Mouse (Mus musculus): ENCODE data around the gene Maml2. TPM values are rescaled to one million over a fixed set of nuclear protein-coding genes. Genes with fewer than 3 reads are reported as not detected.

Maml2 gene
- polyA plus RNA-seq, 1 experiment from 2014 or later = 13.9 TPM

DNA sequence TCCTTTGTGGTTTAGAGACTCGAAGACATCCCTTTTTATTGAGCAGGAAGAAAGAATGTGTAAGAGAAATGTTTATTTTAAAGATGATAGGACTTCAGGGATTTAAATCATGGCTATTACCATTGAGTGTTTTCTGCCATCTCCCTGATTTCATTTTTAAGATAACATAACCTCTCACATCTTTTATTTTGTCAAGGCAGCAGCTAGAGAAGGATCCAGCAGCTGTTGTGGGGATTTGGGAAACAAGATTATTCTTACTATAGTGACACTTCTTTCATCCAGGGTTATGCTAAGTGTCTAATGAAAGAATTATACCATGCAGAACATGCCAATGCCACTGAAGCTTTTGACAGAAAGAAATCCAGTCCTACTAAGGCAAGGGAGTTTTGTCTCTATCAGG, 193.3 kb downstream of the Maml2 start:
- Histone ChIP-seq H3K27ac (no peak overlapping the region), H3K4me3 (no peak overlapping the region), H3K9ac (no peak overlapping the region), H3K27me3 (replicated peaks) (no peaks in the 10 kb centered on the region), H3K4me1 (no peaks in the 10 kb centered on the region), H3K36me3 (no peaks in the 10 kb centered on the region), H3K9me3 (no peaks in the 10 kb centered on the region), H3K4me2 (replicated peaks) (no peak overlapping the region)
- ATAC-seq (ENCODE audit: low FRiP score, low read depth) = no peak
- WGBS = 53% methylated on average over 1 of the region's 1 CpGs

DNA sequence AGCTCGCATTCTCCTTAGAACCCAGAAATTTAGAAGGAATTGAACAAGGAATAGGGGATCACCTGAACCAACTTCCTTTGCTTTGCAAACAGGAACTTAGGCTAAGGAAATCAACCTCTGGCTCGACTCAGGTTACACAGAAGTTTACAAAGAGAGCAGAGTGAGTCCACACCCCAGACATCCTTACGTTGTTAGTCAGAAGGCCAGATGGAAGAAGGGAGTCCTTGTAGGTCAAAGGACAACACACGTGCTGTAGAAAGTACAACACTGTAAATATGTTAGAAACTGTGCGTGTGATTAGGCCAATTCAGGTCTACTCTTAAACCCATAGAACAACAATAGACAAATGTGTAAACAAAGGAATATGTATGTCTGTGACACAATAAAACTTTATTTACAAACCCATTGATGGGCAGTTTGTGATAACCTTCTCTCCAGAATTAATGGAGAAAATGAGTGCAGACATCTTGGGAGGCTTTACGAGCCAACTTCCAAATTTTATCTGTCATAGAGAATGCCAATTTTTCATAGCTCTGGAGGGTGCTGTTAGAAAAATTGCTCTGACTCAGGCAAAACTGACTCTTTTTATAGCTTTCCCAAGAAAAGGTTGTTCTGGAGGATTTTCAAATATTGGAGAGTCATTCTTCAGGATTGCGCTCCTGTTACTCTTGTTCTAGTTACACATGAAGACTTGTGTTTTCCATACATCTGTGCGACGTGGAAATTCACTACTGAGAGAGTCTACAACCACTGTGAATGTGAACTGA, 194.3 kb downstream of the Maml2 start:
- 87% methylated on average over 9 of the region's 9 CpGs for WGBS
- H3K4me3 ChIP-seq = no peak overlapping the region
- H3K9me3 ChIP-seq = no peaks in the 10 kb centered on the region
- no peaks in the 10 kb centered on the region for H3K4me1 ChIP-seq
- H3K27me3 ChIP-seq (replicated peaks) = no peaks in the 10 kb centered on the region
- no peaks in the 10 kb centered on the region for H3K36me3 ChIP-seq
- H3K4me2 ChIP-seq (replicated peaks) = no peak overlapping the region
- no peak overlapping the region for H3K9ac ChIP-seq
- ATAC-seq (ENCODE audit: low FRiP score, low read depth) = no peak
- H3K27ac ChIP-seq = no peak overlapping the region

DNA sequence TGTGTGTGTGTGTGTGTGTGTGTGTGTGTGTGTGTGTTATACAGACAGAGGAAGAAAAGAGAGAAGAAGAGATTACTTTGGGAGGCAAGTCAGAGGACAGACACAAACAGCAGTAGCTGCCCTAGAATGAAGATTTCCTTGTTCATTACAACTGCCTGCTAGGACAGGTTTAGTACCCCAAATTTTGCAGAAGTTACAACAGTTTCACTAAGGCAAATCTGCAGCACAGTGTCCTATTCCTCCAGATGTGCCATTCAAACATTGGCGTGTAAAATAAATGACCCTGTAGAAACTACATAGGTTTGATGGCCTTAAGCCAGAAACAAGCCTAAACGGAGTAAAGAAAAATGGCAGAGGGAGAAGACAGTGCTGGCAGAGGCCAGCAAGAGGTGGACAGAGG, 195.1 kb downstream of the Maml2 start:
- no peak overlapping the region for H3K27ac ChIP-seq
- H3K4me1 ChIP-seq = 0 out of 2 replicates have a peak, but pooled peaks cover 2% of the 10 kb centered on the region
- no peaks in the 10 kb centered on the region for H3K36me3 ChIP-seq
- no peak overlapping the region for H3K4me2 ChIP-seq (replicated peaks)
- no peak for ATAC-seq (ENCODE audit: low FRiP score, low read depth)
- no peak overlapping the region for H3K4me3 ChIP-seq
- H3K9me3 ChIP-seq = no peaks in the 10 kb centered on the region
- H3K27me3 ChIP-seq (replicated peaks) = no peaks in the 10 kb centered on the region
- no peak overlapping the region for H3K9ac ChIP-seq
- 84% methylated on average over 2 of the region's 2 CpGs for WGBS

DNA sequence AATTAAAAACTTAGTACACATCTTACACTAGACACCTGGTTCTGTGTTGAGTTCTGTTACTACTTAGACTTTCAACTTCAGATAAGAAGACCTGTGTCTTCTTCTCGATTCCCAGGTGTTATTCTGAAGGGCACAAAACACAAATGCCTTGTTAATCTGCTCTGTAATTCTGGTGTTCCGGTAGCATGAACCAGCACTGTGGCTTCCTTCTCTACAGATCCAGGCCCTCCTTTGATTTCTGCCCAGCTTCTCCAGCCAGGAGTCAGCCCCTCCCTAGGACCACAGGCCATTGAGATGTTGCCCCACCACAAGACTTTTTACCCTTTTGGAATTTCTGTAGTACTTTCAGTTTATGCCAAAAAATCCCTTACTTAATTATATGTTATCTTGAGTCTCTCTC, 196.0 kb downstream of the Maml2 start:
- H3K4me2 ChIP-seq (replicated peaks) = no peak overlapping the region
- H3K27me3 ChIP-seq (replicated peaks) = no peaks in the 10 kb centered on the region
- no peak overlapping the region for H3K4me3 ChIP-seq
- H3K9me3 ChIP-seq = no peaks in the 10 kb centered on the region
- 0 out of 2 replicates have a peak, but pooled peaks cover 2% of the 10 kb centered on the region for H3K4me1 ChIP-seq
- no peaks in the 10 kb centered on the region for H3K36me3 ChIP-seq
- no peak overlapping the region for H3K27ac ChIP-seq
- ATAC-seq (ENCODE audit: low FRiP score, low read depth) = no peak
- WGBS = 94% methylated on average over 2 of the region's 2 CpGs
- no peak overlapping the region for H3K9ac ChIP-seq

DNA sequence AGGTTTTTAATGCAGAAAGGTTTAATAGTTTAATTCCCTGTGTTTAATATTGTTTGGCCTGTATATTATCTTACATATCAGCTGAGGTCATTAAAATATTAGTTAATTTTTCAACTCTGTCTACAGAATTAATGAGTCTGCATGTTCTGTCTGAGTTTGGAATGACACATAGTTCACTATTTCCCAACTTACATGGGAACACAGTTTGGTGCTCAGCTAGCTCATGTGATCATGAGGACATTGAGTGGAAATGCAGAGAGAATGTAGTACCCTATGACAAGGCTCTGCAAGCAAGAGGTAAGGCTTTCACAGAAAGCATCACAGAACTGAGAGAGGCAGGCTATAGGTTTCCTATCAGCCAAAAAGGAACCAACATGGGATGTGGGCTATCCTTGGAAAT, 197.8 kb downstream of the Maml2 start:
- H3K4me1 ChIP-seq = 0 out of 2 replicates have a peak, but pooled peaks cover 2% of the 10 kb centered on the region
- no peaks in the 10 kb centered on the region for H3K9me3 ChIP-seq
- no peaks in the 10 kb centered on the region for H3K27me3 ChIP-seq (replicated peaks)
- H3K4me3 ChIP-seq = no peak overlapping the region
- no peak for ATAC-seq (ENCODE audit: low FRiP score, low read depth)
- H3K27ac ChIP-seq = no peak overlapping the region
- H3K36me3 ChIP-seq = no peaks in the 10 kb centered on the region
- H3K4me2 ChIP-seq (replicated peaks) = no peak overlapping the region
- no peak overlapping the region for H3K9ac ChIP-seq

DNA sequence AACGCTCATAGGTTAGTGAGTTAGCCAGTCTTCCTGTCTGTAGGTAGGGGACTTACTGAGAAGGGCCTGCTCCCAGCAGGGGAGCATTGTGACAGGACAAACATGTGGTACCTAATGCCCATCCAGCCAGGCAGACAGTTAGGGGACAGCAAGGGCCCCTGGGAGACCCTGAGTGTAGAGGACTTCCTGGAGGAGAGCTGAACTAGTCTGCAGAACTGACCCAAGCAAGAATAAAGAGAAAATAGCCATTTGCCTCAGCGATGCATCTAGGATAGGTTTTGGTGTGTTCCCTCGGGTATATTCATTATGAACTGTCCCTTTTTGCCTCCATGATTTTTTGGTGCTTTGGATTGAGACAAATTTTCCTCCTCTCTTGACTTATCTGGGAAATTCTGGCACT, 199.3 kb downstream of the Maml2 start:
- 81% methylated on average over 3 of the region's 3 CpGs for WGBS
- H3K4me2 ChIP-seq (replicated peaks) = no peak overlapping the region
- ATAC-seq (ENCODE audit: low FRiP score, low read depth) = no peak
- no peak overlapping the region for H3K9ac ChIP-seq
- no peaks in the 10 kb centered on the region for H3K27me3 ChIP-seq (replicated peaks)
- no peaks in the 10 kb centered on the region for H3K36me3 ChIP-seq
- 0 out of 2 replicates have a peak, but pooled peaks cover 2% of the 10 kb centered on the region for H3K4me1 ChIP-seq
- H3K27ac ChIP-seq = no peak overlapping the region
- no peaks in the 10 kb centered on the region for H3K9me3 ChIP-seq
- no peak overlapping the region for H3K4me3 ChIP-seq

DNA sequence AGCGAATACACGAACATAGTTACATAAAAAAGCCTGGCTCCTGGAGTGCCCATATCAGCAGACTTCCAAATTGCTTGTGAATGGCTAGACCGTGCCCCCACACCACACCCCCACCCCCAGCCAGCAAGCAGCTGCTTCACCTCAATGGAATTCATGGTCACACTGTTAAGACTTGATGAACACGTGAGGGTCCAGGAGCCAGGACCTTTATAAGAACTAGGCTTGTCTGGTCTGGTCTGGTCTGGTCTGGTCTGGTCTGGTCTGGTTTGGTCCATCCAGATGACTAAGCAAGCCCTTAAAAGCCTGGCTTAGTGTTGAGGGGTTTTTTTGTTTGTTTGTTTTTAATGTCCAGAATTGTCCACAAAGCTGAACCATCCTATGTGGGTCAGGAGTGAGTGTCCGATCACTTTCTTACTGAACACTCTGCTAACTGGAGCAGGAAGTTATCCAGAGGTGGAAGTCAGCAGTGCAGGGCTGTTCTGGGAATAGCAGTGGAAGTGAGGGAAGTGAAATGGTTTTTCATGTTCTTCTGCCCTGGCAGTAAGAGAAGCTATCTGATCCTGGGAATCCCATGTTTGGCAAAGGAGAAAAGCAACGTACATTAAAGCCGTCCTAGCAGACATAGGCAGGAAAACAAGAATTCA, 200.1 kb downstream of the Maml2 start:
- Histone ChIP-seq H3K4me1 (0 out of 2 replicates have a peak, but pooled peaks cover 2% of the 10 kb centered on the region), H3K4me3 (no peak overlapping the region), H3K4me2 (replicated peaks) (no peak overlapping the region), H3K27me3 (replicated peaks) (no peaks in the 10 kb centered on the region), H3K9me3 (no peaks in the 10 kb centered on the region), H3K36me3 (no peaks in the 10 kb centered on the region), H3K9ac (no peak overlapping the region), H3K27ac (no peak overlapping the region)
- WGBS = 78% methylated on average over 7 of the region's 7 CpGs
- ATAC-seq (ENCODE audit: low FRiP score, low read depth) = peak; percentile 37; the same call in 1 of the 2 replicates

DNA sequence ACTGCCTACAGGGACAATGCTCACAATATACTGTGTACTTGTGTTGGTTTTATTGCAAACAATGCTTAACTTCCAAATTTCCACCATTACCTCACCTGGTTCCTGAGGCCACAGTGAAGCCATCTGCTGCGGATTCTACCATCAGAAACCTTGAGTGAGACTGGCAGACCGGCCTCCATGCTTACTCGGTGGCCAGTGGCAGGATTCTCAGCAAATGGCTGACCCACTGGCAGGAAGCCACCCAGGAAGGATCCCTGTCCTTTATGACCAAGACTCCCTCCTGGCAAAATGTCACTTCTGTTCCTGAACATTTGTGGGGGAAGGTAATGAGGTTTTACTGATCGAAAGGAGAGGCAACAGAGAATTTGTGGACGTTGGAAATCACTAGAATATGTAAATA, 202.3 kb downstream of the Maml2 start:
- ATAC-seq (ENCODE audit: low FRiP score, low read depth) = no peak
- Histone ChIP-seq H3K36me3 (no peaks in the 10 kb centered on the region), H3K4me2 (replicated peaks) (no peak overlapping the region), H3K27ac (no peak overlapping the region), H3K27me3 (replicated peaks) (no peaks in the 10 kb centered on the region), H3K9ac (no peak overlapping the region), H3K4me1 (0 out of 2 replicates have a peak, but pooled peaks cover 2% of the 10 kb centered on the region), H3K9me3 (no peaks in the 10 kb centered on the region), H3K4me3 (no peak overlapping the region)
- 80% methylated on average over 5 of the region's 5 CpGs for WGBS

DNA sequence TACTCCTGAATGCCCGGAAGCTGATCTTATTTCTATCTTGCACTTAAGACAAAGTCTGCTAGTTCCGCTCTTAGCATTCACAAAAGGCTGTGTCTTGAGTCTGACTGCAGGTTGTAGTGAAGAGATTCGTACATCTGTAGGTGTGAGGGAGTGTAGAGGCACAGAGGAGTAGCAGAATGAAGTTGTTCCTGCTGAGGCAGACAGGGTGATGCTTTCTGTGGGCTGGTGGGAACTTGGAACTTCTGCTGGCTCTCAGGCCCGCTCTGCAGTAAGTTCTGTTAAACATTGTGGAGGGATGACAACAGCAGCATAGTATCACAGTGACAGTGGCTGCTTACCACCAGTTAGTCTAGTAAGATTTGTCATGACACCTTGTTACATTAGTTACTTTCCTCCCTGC, 207.3 kb downstream of the Maml2 start:
- Histone ChIP-seq H3K27ac (no peak overlapping the region), H3K36me3 (no peaks in the 10 kb centered on the region), H3K27me3 (replicated peaks) (no peaks in the 10 kb centered on the region), H3K4me1 (no peaks in the 10 kb centered on the region), H3K4me2 (replicated peaks) (no peak overlapping the region), H3K9ac (no peak overlapping the region), H3K9me3 (no peaks in the 10 kb centered on the region), H3K4me3 (no peak overlapping the region)
- 91% methylated on average over 4 of the region's 4 CpGs for WGBS
- ATAC-seq (ENCODE audit: low FRiP score, low read depth) = no peak

DNA sequence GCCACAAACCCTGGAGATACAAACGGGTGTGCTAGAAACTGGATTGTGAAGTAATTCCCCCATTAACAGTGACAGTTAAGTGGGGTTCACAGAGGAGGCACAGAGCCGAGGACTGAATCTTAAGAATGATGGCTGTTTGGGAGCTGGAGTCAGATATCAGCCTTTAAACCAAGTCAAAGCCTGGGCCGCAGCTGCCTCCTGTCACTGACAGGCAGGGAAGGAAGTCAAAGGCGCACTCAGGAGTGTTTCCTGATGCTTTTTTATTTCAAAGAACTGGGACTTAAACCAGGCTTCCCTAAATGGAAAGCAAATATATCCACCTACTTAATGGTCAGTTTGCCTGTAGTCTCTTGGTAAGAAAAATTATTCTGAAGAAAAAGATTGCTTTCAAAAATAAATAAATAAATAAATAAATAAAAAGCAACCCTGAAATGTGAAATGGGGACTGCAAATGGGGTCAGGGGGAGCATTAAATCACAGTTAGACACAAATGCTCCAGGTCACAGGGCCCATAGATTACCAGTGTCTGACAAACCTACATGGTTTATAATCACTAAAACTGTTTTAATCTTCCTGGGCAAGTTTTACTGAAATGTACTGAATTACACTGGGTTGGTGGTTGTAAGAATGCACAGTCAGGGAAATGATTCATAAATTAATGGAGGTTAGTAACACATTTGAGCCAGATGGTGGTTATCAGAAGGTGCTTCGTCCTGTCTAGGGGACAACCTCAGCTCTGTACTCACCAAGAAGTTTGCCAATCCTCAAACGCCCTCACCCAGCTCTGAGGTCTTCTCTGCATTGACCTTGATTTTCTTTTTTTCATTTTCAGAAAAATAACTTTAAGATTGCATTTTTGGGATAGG, 209.4 kb downstream of the Maml2 start:
- no peaks in the 10 kb centered on the region for H3K9me3 ChIP-seq
- H3K4me3 ChIP-seq = no peak overlapping the region
- H3K27ac ChIP-seq = no peak overlapping the region
- no peak overlapping the region for H3K9ac ChIP-seq
- no peak overlapping the region for H3K4me2 ChIP-seq (replicated peaks)
- 58% methylated on average over 6 of the region's 6 CpGs for WGBS
- H3K27me3 ChIP-seq (replicated peaks) = no peaks in the 10 kb centered on the region
- no peaks in the 10 kb centered on the region for H3K36me3 ChIP-seq
- H3K4me1 ChIP-seq = no peaks in the 10 kb centered on the region
- ATAC-seq (ENCODE audit: low FRiP score, low read depth) = no peak

DNA sequence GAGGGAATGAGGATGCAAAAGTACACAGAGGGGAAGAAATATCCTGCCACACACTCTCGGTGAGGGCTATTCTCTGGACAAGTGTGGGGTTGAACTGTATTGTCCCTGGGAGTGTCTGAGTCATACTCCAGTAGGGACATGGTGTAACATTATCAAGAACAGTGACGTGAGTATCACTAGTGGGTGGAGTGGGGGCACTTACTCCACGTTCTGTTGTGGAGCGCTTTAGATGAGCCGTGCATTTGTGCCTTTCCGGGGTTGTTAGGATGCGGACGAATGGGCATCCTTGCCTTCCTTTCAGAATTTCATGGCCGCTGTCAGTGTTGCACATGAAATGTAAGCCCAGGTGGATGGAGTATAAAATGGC, 210.0 kb downstream of the Maml2 start:
- no peak overlapping the region for H3K27ac ChIP-seq
- ATAC-seq (ENCODE audit: low FRiP score, low read depth) = no peak
- WGBS = 91% methylated on average over 9 of the region's 9 CpGs
- H3K4me2 ChIP-seq (replicated peaks) = no peak overlapping the region
- H3K9me3 ChIP-seq = no peaks in the 10 kb centered on the region
- H3K9ac ChIP-seq = no peak overlapping the region
- H3K27me3 ChIP-seq (replicated peaks) = no peaks in the 10 kb centered on the region
- no peaks in the 10 kb centered on the region for H3K4me1 ChIP-seq
- no peak overlapping the region for H3K4me3 ChIP-seq
- H3K36me3 ChIP-seq = no peaks in the 10 kb centered on the region

DNA sequence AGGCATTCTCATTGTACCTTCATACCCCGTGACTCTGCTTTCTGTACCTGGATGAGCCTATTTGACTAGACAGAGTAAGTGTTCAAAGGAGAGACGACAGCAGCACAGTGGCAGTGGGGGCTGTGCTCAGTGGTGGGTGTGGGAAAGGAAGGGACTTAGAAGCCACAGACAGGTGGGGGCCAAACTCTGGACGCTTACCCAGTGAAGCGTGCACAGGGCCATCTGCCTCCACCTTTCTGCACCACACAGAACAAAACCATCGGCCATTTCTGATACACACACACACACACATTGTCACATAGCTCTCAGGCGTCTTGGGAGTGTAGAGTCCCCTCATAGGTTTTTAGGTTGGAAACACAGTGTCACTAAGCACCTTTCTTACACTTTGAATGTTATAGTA, 212.0 kb downstream of the Maml2 start:
- Histone ChIP-seq H3K36me3 (no peaks in the 10 kb centered on the region), H3K9ac (no peak overlapping the region), H3K4me1 (no peaks in the 10 kb centered on the region), H3K4me2 (replicated peaks) (no peak overlapping the region), H3K27ac (no peak overlapping the region), H3K9me3 (no peaks in the 10 kb centered on the region), H3K27me3 (replicated peaks) (no peaks in the 10 kb centered on the region), H3K4me3 (no peak overlapping the region)
- ATAC-seq (ENCODE audit: low FRiP score, low read depth) = no peak
- 85% methylated on average over 6 of the region's 6 CpGs for WGBS
